Mouse (Mus musculus): Measurements from ENCODE around the gene P2rx4. TPM values are rescaled to one million over a fixed set of nuclear protein-coding genes. Genes with fewer than 3 reads are reported as not detected.

The P2rx4 gene
- total RNA-seq, 2 experiments from 2014 or later = 3.9 to 4.2 TPM

GRCm38 (mm10) chr5:122763271-122764031 is 56.1 kb downstream of the P2rx4 start:
- no peak for DNase-seq

- DNase-seq = no peak
Observed at GRCm38 (mm10) chr5:122764032-122764464, 56.7 kb downstream of the P2rx4 start.

GRCm38 (mm10) chr5:122767283-122767682 is 59.9 kb downstream of the P2rx4 start:
- DNase-seq = no peak

- DNase-seq = no peak
Observed at GRCm38 (mm10) chr5:122769101-122769568, 61.8 kb downstream of the P2rx4 start.

- DNase-seq = peak; percentile 41
Observed at GRCm38 (mm10) chr5:122770304-122770703, 63.0 kb downstream of the P2rx4 start.

- DNase-seq = peak; percentile 82
Observed at GRCm38 (mm10) chr5:122770806-122771261, 63.5 kb downstream of the P2rx4 start.

GRCm38 (mm10) chr5:122771428-122771827 is 64.1 kb downstream of the P2rx4 start:
- no peak for DNase-seq

GRCm38 (mm10) chr5:122773756-122774155 is 66.4 kb downstream of the P2rx4 start:
- no peak for DNase-seq

- no peak for DNase-seq
Observed at GRCm38 (mm10) chr5:122774743-122775611, 67.6 kb downstream of the P2rx4 start.

GRCm38 (mm10) chr5:122775646-122776286 is 68.4 kb downstream of the P2rx4 start:
- no peak for DNase-seq

GRCm38 (mm10) chr5:122777322-122777721 is 70.0 kb downstream of the P2rx4 start:
- no peak for DNase-seq

- DNase-seq = no peak
Observed at GRCm38 (mm10) chr5:122778231-122779226, 71.2 kb downstream of the P2rx4 start.

Small RNA genes within 50 kb of the gene (microRNA-seq; reads per million reads assigned to microRNA genes)
- gene Mir8115 (ENCODE audit: borderline replicate concordance in 2 of 2) = 0 to 1.1 reads per million in 2 experiments

Other genes with a start within 250 kb of the P2rx4 start
- gene Atp2a2, start 205.3 kb upstream of the P2rx4 start, total RNA-seq (2021) = 100 to 1,000 TPM; 101 to 561 TPM
- 1 to 10 TPM; 2.6 to 7.1 TPM for gene Ift81, start 93.0 kb upstream of the P2rx4 start, total RNA-seq (2021)
- gene P2rx7, start 63.6 kb upstream of the P2rx4 start, total RNA-seq (2021) = 1 to 10 TPM; 1.9 TPM
- gene Camkk2, start 71.9 kb downstream of the P2rx4 start, total RNA-seq (2021) = 1 to 10 TPM; 4.7 to 7.5 TPM
- 100 to 1,000 TPM; 247 to 262 TPM for gene Anapc5, start 113.8 kb downstream of the P2rx4 start, total RNA-seq (2021)
- gene Rnf34, start 142.5 kb downstream of the P2rx4 start, total RNA-seq (2021) = 10 to 100 TPM; 16.9 to 18.7 TPM